Mouse (Mus musculus): ENCODE results near the gene Mapk6.

DNA sequence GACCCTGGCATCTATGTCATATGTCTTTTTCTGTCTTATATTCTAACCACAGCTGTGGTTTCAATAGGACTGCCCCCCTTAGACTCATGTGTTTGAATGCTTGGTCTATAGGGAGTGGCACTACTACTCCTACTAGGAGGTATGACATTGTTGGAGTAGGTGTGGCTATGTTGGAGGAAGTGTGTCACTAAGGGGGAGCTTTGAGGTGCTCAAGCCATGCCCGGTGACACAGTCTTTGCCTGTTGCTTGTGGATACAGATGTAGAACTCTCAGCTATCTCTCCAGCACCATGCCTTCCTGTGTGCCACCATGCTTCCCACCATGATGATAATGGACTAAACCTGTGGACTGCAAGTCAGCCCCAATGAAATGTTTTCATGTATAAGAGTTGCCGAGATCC, 19.2 kb upstream of the Mapk6 start:
- TF ChIP-seq GATA1 (IDR thresholded peaks at IDR 0.05; ENCODE audit: borderline replicate concordance, low read length) (no peak), CTCF (IDR thresholded peaks at IDR 0.05; ENCODE audit: low read depth, low read length) (no peak)

Measured in G1E (cell line).